Mouse (Mus musculus) heart, embryonic 14.5 days (tissue): Measurements from ENCODE around the gene Hand1. TPM values are rescaled to one million over a fixed set of nuclear protein-coding genes. Genes with fewer than 3 reads are reported as not detected.
A peak's percentile ranks its signal among the peaks of the same experiment; 100 is the strongest.

ENCODE experiments used
- ATAC-seq: fragments of 200-750 bp; cut with Nextera tagmentation; 2 replicates; pipeline ENCODE4 v1.8.0; 2017; ENCODE audit warnings: low read depth, moderate TSS enrichment; ENCODE audit not compliant: insufficient number of reproducible peaks, insufficient read depth, low FRiP score
- H3K27ac ChIP-seq, 2 experiments: fragments of 200-500 bp in 1 of 2; fragments of 300-500 bp in 1 of 2; sonication (generic) in 1 of 2; replicated peaks in 1 of 2; 2 replicates each; pipeline ENCODE4 v1.5.1; 2012 to 2014; ENCODE audit warnings: low read depth in 2 of 2, low read length in 2 of 2, control low read depth in 1 of 2, mild to moderate bottlenecking in 1 of 2, mixed read lengths in 1 of 2; ENCODE audit not compliant: control insufficient read depth in 1 of 2, insufficient read depth in 1 of 2
- H3K27me3 ChIP-seq: fragments of 300-500 bp; sonication (generic); 2 replicates; pipeline ENCODE4 v1.6.1; 2014; ENCODE audit warnings: mild to moderate bottlenecking, low read length, control low read depth; ENCODE audit not compliant: control insufficient read depth, insufficient read depth
- H3K36me3 ChIP-seq: fragments of 300-500 bp; sonication (generic); 2 replicates; pipeline ENCODE4 v1.6.1; 2014; ENCODE audit warnings: mild to moderate bottlenecking, control low read depth, low read length, mixed read lengths; ENCODE audit not compliant: control insufficient read depth, insufficient read depth
- H3K4me1 ChIP-seq, 2 experiments: fragments of 200-500 bp in 1 of 2; fragments of 300-500 bp in 1 of 2; sonication (generic) in 1 of 2; 2 replicates each; pipeline ENCODE4 v1.6.1; 2012 to 2014; ENCODE audit warnings: low read length in 2 of 2, control low read depth in 1 of 2, mixed read lengths in 1 of 2; ENCODE audit not compliant: control insufficient read depth in 2 of 2, insufficient read depth in 2 of 2
- H3K4me2 ChIP-seq: fragments of 300-500 bp; sonication (generic); 2 replicates; pipeline ENCODE4 v1.6.1; 2014; ENCODE audit warnings: mild to moderate bottlenecking, low read length
- H3K4me3 ChIP-seq, 2 experiments: fragments of 200-500 bp in 1 of 2; fragments of 300-500 bp in 1 of 2; sonication (generic) in 1 of 2; 2 replicates each; pipeline ENCODE4 v1.5.1; 2012 to 2014; ENCODE audit warnings: low read length in 2 of 2, mild to moderate bottlenecking in 2 of 2, control low read depth in 1 of 2, low read depth in 1 of 2, moderate library complexity in 1 of 2; ENCODE audit not compliant: control insufficient read depth in 1 of 2, insufficient read depth in 1 of 2
- H3K9ac ChIP-seq: fragments of 300-500 bp; sonication (generic); 2 replicates; pipeline ENCODE4 v1.6.1; 2014; ENCODE audit warnings: mild to moderate bottlenecking, low read length
- H3K9me3 ChIP-seq: fragments of 300-500 bp; sonication (generic); 2 replicates; pipeline ENCODE4 v1.6.1; 2016; ENCODE audit warnings: low read length, control low read depth; ENCODE audit not compliant: control insufficient read depth
- WGBS: fragments of 180-500 bp; shearing (Covaris S2); extraction: QIAGEN DNeasy Blood & Tissue Kit; methylation state at CpG from one replicate; pipeline ENCODE4 v1.1.7; 2014; 5-methylcytosine and 5-hydroxymethylcytosine counted together
- polyA plus RNA-seq: library from polyadenylated mRNA; unstranded; fragments of >200 nt; fragmentation: Nextera tagmentation; extraction: Ambion mirVana; gene quantifications from 2 replicates; pipeline ENCODE4 v1.2.1, GENCODE M21; 2014

The Hand1 gene
- 13.0 and 14.1 TPM in 2 replicates for polyA plus RNA-seq

DNA sequence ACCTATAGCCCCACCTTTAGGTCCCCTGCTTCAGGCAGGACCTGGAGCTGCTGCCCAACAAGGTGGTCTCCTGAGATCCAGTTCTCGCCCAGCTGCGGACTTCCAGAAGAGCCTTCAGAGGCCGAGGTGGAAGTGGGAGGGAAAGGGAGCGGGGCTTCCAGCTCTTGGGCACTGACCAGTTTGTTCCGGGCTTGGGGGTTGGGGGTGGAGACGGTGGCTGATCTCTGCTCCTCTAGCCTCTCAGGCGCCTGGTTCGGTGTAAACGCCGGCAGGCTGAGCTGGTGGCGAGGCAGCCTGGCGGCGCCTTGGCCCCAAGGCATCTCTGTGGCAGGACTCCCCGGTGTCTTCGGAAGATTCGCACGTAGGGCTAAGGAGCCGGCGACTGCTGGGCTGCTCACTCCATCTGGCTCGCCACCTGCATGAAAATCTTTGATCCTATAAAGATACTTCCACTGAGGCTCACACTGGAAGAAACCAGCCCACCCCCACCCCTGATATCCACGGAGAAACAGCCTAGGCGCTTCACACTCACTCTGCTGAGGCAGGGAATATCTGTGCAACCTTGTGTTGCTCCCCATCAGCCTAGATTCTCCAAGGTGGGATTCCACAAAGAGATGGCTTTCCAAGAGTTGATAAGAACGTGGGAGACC is at the start of gene Hand1:
Gene Hand1, minus strand, starts transcription at position 267 of the 650 bp plus-strand sequence.
- Histone ChIP-seq H3K4me3 (peak within 1 kb of the TSS; percentile 45 to 46), H3K27me3 (peaks cover 88% of the 10 kb centered on the region), H3K4me1 (peaks cover 14 to 29% of the 10 kb centered on the region in 2 experiments), H3K9me3 (no peaks in the 10 kb centered on the region), H3K9ac (peak within 1 kb of the TSS; percentile 81), H3K4me2 (peak within 1 kb of the TSS; percentile 88), H3K36me3 (no peaks in the 10 kb centered on the region), H3K27ac (peak within 1 kb of the TSS; percentile 77 to 82)
- no peak for ATAC-seq
- 16% methylated on average over 23 of the region's 23 CpGs for WGBS

DNA sequence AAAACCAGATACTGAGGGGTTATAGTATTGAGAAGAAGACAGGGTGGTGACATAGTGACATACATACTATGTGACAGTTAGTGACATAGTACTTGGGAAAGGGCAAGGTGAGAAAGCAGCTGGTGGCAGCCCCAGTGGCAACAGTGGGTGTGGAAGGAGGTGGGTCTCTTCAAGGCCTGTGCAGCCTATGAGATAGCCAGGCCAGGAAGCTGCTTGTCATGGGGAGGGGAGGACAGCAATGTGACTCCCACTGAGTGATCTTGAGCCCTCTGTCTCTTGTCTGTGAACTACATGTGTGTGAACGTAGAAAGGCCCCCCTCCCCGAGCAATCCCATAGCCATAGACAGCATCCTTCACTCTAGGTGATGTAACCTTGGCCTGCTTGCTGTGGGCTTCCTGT is 43.5 kb upstream of the Hand1 start:
- no peak for ATAC-seq
- Histone ChIP-seq H3K36me3 (no peaks in the 10 kb centered on the region), H3K4me3 (no peak overlapping the region), H3K27ac (no peak overlapping the region), H3K4me2 (no peak overlapping the region), H3K9ac (no peak overlapping the region), H3K4me1 (peaks cover 5 to 6% of the 10 kb centered on the region in 2 experiments; a peak in 2 of 4 replicates), H3K9me3 (no peaks in the 10 kb centered on the region), H3K27me3 (no peaks in the 10 kb centered on the region)
- WGBS: 62% methylated on average over 2 of the region's 2 CpGs

DNA sequence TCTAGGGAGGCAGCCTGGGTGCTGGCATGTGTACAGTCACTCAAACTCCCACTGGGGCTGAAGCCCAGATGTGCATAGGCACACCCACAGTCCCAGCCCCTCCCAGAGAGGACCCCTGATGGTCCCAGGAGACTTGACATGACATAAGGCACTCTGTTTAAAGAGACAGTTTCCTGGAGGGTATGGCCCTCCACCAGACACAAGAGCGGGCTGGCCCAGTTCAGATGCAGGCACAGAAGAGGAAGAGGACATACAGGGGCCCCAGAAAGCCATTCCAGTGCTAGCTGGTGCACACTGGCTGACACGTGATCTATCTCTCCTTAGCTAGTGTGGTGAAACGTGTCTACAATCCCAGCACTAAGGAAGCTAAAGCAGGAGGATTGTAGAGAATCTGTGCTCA is 40.4 kb upstream of the Hand1 start:
- Histone ChIP-seq H3K36me3 (no peaks in the 10 kb centered on the region), H3K27me3 (no peaks in the 10 kb centered on the region), H3K4me1 (peaks cover 11 to 13% of the 10 kb centered on the region in 2 experiments; a peak in 3 of 4 replicates), H3K9ac (no peak overlapping the region), H3K4me2 (no peak overlapping the region), H3K27ac (peak overlapping the region; percentile 10 to 40; a peak in 1 of 4 replicates), H3K4me3 (no peak overlapping the region), H3K9me3 (no peaks in the 10 kb centered on the region)
- whole genome bisulfite sequencing: 33% methylated on average over 3 of the region's 3 CpGs
- no peak; the same call in 1 of the 2 replicates for ATAC-seq

DNA sequence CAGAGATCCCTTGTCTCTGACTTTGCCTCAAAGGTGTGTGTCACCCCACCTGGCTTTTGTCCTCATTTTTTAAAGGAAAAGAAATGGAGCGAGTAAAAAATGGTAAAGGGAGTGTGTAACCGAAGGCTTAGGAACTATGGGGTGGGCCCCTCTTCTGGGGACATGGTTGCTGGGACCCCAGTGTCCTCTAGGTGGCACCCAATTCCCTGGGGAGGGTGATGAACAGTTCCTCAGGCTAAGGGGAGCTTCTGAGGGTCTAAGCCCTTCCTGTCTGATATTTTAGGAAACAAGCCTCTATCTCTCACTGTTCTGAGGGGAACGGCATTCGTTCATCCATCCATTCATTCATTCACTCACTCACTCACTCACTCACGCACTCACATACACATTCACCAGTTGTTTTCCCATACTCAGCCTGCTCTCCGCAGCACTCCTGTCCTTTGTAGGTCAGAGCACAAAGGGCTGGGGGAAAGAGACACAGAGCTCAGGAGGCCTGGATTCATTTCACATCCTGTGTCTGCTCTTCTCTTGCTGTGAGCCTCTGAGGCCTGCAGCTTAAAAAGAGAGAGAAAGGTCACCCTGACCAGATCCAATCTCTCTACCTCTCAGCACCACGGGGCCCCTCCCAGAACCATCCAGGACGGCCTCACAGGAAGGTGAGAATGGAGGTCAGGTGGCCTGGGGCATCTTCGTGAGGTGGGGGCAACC is 36.3 kb upstream of the Hand1 start:
- Histone ChIP-seq H3K9me3 (no peaks in the 10 kb centered on the region), H3K9ac (0 out of 2 replicates have a peak overlapping the region, but pooled peaks have one; percentile 2), H3K27me3 (no peaks in the 10 kb centered on the region), H3K27ac (no peak overlapping the region), H3K4me2 (no peak overlapping the region), H3K36me3 (no peaks in the 10 kb centered on the region), H3K4me3 (no peak overlapping the region), H3K4me1 (peaks cover 24 to 28% of the 10 kb centered on the region in 2 experiments)
- 39% methylated on average over 9 of the region's 9 CpGs for WGBS
- ATAC-seq: no peak

DNA sequence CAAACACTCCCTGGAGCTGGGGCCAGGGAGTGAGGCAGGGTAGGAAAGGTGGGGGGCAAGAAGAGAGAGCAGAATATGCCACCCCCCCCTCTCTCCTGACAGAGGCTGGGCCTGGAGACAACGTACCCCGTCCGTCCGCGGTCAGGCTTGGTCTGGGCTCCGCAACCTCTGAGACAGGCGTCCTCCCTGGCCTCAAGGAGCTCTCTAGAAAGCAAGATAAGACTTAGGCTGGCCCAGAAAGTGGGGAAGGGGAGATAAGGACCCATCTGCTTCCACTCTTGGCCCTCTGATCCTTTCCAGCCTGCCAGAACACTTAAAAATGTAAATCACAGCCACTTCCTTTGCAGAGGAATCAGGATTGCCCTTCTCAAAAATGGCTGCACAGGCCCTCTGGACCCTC is 33.8 kb upstream of the Hand1 start:
- Histone ChIP-seq H3K4me2 (peak overlapping the region; percentile 32; the same call in 1 of the 2 replicates), H3K4me1 (peaks cover 18 to 23% of the 10 kb centered on the region in 2 experiments), H3K27ac (no peak overlapping the region), H3K4me3 (no peak overlapping the region), H3K36me3 (no peaks in the 10 kb centered on the region), H3K9ac (peak overlapping the region; percentile 31; the same call in 1 of the 2 replicates), H3K9me3 (no peaks in the 10 kb centered on the region), H3K27me3 (no peaks in the 10 kb centered on the region)
- no peak for ATAC-seq
- WGBS: 7% methylated on average over 7 of the region's 7 CpGs

DNA sequence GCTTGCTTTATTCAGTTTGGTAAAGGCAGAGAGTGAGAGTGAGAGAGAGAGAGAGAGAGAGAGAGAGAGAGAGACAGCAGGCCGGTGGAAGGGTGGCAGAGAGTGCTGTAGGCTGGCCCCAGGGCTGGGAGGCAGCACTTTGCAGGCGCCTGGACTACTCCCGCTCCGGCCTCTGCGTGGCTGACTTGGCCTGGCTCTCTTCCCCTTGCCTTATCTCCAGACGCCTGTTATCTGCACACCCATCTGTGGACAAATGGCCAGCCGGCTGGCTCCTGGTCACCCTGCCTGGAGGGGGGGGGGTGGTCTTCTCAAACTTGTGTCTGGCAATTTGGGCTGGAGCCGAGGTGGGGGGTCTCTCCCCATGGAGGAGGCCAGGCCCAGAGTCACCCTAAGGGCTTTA is 32.0 kb upstream of the Hand1 start:
- no peak overlapping the region for H3K4me3 ChIP-seq

DNA sequence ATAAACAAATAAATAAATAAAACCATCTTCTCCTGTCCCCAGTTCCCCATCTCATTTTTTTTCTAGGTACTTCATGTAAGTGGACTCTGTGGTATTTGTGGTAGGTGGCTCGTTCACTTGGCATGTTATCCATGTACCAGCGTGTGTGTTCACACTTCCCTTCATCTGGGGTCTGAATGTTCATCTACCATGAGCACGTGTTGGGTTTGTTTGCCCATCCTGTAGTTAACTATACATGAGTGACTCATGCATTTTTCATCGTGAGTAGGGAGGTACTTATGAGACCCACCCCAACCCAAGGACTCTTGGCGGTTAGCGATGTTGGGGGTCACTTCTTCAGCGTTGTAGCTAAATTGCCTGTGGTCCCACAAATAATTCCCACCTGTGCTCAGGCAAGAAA is 29.5 kb upstream of the Hand1 start:
- ATAC-seq: no peak
- Histone ChIP-seq H3K27me3 (no peaks in the 10 kb centered on the region), H3K36me3 (no peaks in the 10 kb centered on the region), H3K9me3 (no peaks in the 10 kb centered on the region), H3K27ac (no peak overlapping the region), H3K9ac (no peak overlapping the region), H3K4me1 (peaks cover 12 to 16% of the 10 kb centered on the region in 2 experiments), H3K4me2 (no peak overlapping the region), H3K4me3 (no peak overlapping the region)
- 88% methylated on average over 7 of the region's 7 CpGs for WGBS

More for the DNA sequence above, 32.0 kb upstream of the Hand1 start:
- no peak overlapping the region for H3K27ac ChIP-seq
- H3K9ac ChIP-seq: no peak overlapping the region
- WGBS: 21% methylated on average over 8 of the region's 8 CpGs
- no peaks in the 10 kb centered on the region for H3K27me3 ChIP-seq
- H3K36me3 ChIP-seq: no peaks in the 10 kb centered on the region
- ATAC-seq: no peak
- peaks cover 18 to 21% of the 10 kb centered on the region in 2 experiments for H3K4me1 ChIP-seq
- no peak overlapping the region for H3K4me2 ChIP-seq
- no peaks in the 10 kb centered on the region for H3K9me3 ChIP-seq
